Mouse (Mus musculus) MEL (cell line): ENCODE measurements around the gene Plxna4. TPM values are rescaled to one million over a fixed set of nuclear protein-coding genes. Genes with fewer than 3 reads are reported as not detected.

Experiments
- DNase-seq: peaks from one replicate; pipeline ENCODE4 v3.0.0; 2011; ENCODE audit warnings: low read depth, low spot score
- H3K27ac ChIP-seq: 2 replicates; pipeline ENCODE4 v1.5.1; 2012; ENCODE audit warnings: low read depth, mild to moderate bottlenecking, control low read depth, low read length, moderate library complexity; ENCODE audit not compliant: control insufficient read depth
- H3K27me3 ChIP-seq, 2 experiments: fragments of 150-350 bp in 1 of 2; sonication (generic) in 1 of 2; 2 replicates each; pipeline ENCODE4 v1.6.1; 2012; ENCODE audit warnings: low read length in 2 of 2, mild to moderate bottlenecking in 2 of 2, improper control_type of control experiment in 1 of 2, moderate library complexity in 1 of 2; ENCODE audit not compliant: insufficient read depth in 2 of 2, control insufficient read depth in 1 of 2
- H3K36me3 ChIP-seq, 2 experiments: 2 replicates each; pipeline ENCODE4 v1.6.1; 2012 to 2014; ENCODE audit warnings: low read length in 2 of 2, improper control_type of control experiment in 1 of 2, inconsistent platforms in 1 of 2, mild to moderate bottlenecking in 1 of 2; ENCODE audit not compliant: insufficient read depth in 2 of 2, control insufficient read depth in 1 of 2
- H3K4me1 ChIP-seq, 2 experiments: fragments of 150-350 bp in 1 of 2; sonication (generic) in 1 of 2; 2 replicates each; pipeline ENCODE4 v1.6.1; 2012; ENCODE audit warnings: low read length in 2 of 2, improper control_type of control experiment in 1 of 2, mild to moderate bottlenecking in 1 of 2; ENCODE audit not compliant: insufficient read depth in 2 of 2, control insufficient read depth in 1 of 2
- H3K4me3 ChIP-seq, 2 experiments: fragments of 150-350 bp in 1 of 2; sonication (generic) in 1 of 2; 2 replicates each; pipeline ENCODE4 v1.5.1; 2012; ENCODE audit warnings: low read depth in 2 of 2, low read length in 2 of 2, mild to moderate bottlenecking in 2 of 2, moderate library complexity in 2 of 2, control low read depth in 1 of 2, improper control_type of control experiment in 1 of 2; ENCODE audit not compliant: control insufficient read depth in 1 of 2, insufficient read depth in 1 of 2
- H3K79me2 ChIP-seq: 2 replicates; pipeline ENCODE4 v1.6.1; 2012; ENCODE audit warnings: mild to moderate bottlenecking, low read length, moderate library complexity; ENCODE audit not compliant: control insufficient read depth, poor library complexity, insufficient read depth
- H3K9ac ChIP-seq: 2 replicates; pipeline ENCODE4 v1.6.1; 2012; ENCODE audit warnings: low read depth, mild to moderate bottlenecking, control low read depth, low read length, moderate library complexity; ENCODE audit not compliant: control insufficient read depth, poor library complexity, severe bottlenecking
- H3K9me3 ChIP-seq: fragments of 150-350 bp; sonication (generic); replicated peaks from 2 replicates; pipeline ENCODE4 v1.6.1; 2012; ENCODE audit warnings: mild to moderate bottlenecking, low read length, improper control_type of control experiment, moderate library complexity; ENCODE audit not compliant: insufficient read depth
- CTCF ChIP-seq, 3 experiments: IDR thresholded peaks in 2 of 3; conservative IDR thresholded peaks in 1 of 3; 2 replicates each; pipeline ENCODE4 v1.5.1; 2011 to 2012; ENCODE audit warnings: low read length in 3 of 3, low read depth in 2 of 3, mild to moderate bottlenecking in 2 of 3, improper control_type of control experiment in 1 of 3, inconsistent platforms in 1 of 3, mixed read lengths in 1 of 3, moderate library complexity in 1 of 3; ENCODE audit not compliant: control insufficient read depth in 1 of 3, insufficient read depth in 1 of 3, poor library complexity in 1 of 3, severe bottlenecking in 1 of 3
- E2F4 ChIP-seq: IDR thresholded peaks from 2 replicates; pipeline ENCODE4 v1.6.1; 2011; ENCODE audit warnings: low read depth, low read length, improper control_type of control experiment, borderline replicate concordance
- ELF1 ChIP-seq: IDR thresholded peaks from 2 replicates; pipeline ENCODE4 v1.6.1; 2014; ENCODE audit warnings: low read depth, mild to moderate bottlenecking, inconsistent platforms, low read length, improper control_type of control experiment, moderate library complexity
- EP300 ChIP-seq, 2 experiments: IDR thresholded peaks; 2 replicates each; pipeline ENCODE4 v1.6.1; 2011; ENCODE audit warnings: improper control_type of control experiment in 2 of 2, low read length in 2 of 2, low read depth in 1 of 2, mild to moderate bottlenecking in 1 of 2
- GABPA ChIP-seq: IDR thresholded peaks from 2 replicates; pipeline ENCODE4 v1.6.1; 2012; ENCODE audit warnings: low read depth, mild to moderate bottlenecking, inconsistent platforms, low read length, improper control_type of control experiment, moderate library complexity
- JUND ChIP-seq: IDR thresholded peaks from 2 replicates; pipeline ENCODE4 v1.6.1; 2011; ENCODE audit warnings: low read depth, mild to moderate bottlenecking, improper control_type of control experiment, low read length
- MAX ChIP-seq: IDR thresholded peaks from 2 replicates; pipeline ENCODE4 v1.6.1; 2011; ENCODE audit warnings: low read length, improper control_type of control experiment
- MEF2A ChIP-seq: IDR thresholded peaks from 2 replicates; pipeline ENCODE4 v1.6.1; 2014; ENCODE audit warnings: low read depth, mild to moderate bottlenecking, inconsistent platforms, low read length, improper control_type of control experiment; ENCODE audit not compliant: poor library complexity, insufficient replicate concordance, severe bottlenecking; ENCODE audit errors: extremely low read depth
- MXI1 ChIP-seq: IDR thresholded peaks from 2 replicates; pipeline ENCODE4 v1.6.1; 2011; ENCODE audit warnings: mild to moderate bottlenecking, low read depth, low read length, improper control_type of control experiment
- MYB ChIP-seq: IDR thresholded peaks from 2 replicates; pipeline ENCODE4 v1.6.1; 2011; ENCODE audit warnings: mild to moderate bottlenecking, low read depth, low read length, improper control_type of control experiment
- POLR2A ChIP-seq, 2 experiments: IDR thresholded peaks; 2 replicates each; pipeline ENCODE4 v1.6.1; 2011 to 2012; ENCODE audit warnings: low read length in 2 of 2, mild to moderate bottlenecking in 2 of 2, control low read depth in 1 of 2, improper control_type of control experiment in 1 of 2, low read depth in 1 of 2, moderate library complexity in 1 of 2; ENCODE audit not compliant: control insufficient read depth in 1 of 2, insufficient read depth in 1 of 2, poor library complexity in 1 of 2
- SIN3A ChIP-seq: IDR thresholded peaks from 2 replicates; pipeline ENCODE4 v1.6.1; 2012; ENCODE audit warnings: low read length, improper control_type of control experiment, inconsistent platforms
- SMC3 ChIP-seq: IDR thresholded peaks from 2 replicates; pipeline ENCODE4 v1.6.1; 2011; ENCODE audit warnings: low read depth, low read length, improper control_type of control experiment
- TBP ChIP-seq: IDR thresholded peaks from 2 replicates; pipeline ENCODE4 v1.8.0; 2011; ENCODE audit warnings: low read depth, low read length, improper control_type of control experiment
- TCF12 ChIP-seq: IDR thresholded peaks from 2 replicates; pipeline ENCODE4 v1.6.1; 2014; ENCODE audit warnings: low read depth, mild to moderate bottlenecking, inconsistent platforms, low read length, improper control_type of control experiment, moderate library complexity
- USF1 ChIP-seq: IDR thresholded peaks from 2 replicates; pipeline ENCODE4 v1.6.1; 2014; ENCODE audit warnings: low read depth, mild to moderate bottlenecking, inconsistent platforms, low read length, improper control_type of control experiment, moderate library complexity
- ZC3H11A ChIP-seq: IDR thresholded peaks from 2 replicates; pipeline ENCODE4 v1.6.1; 2012; ENCODE audit warnings: low read depth, mild to moderate bottlenecking, inconsistent platforms, low read length, improper control_type of control experiment
- ZMIZ1 ChIP-seq: IDR thresholded peaks from 2 replicates; pipeline ENCODE4 v1.6.1; 2012; ENCODE audit warnings: low read depth, mild to moderate bottlenecking, inconsistent platforms, low read length, improper control_type of control experiment, moderate library complexity
- ZNF384 ChIP-seq: IDR thresholded peaks from 2 replicates; pipeline ENCODE4 v1.6.1; 2012; ENCODE audit warnings: low read depth, mild to moderate bottlenecking, inconsistent platforms, low read length, improper control_type of control experiment
- polyA plus RNA-seq, 2 experiments: library from polyadenylated mRNA; stranded (reverse) in 1 of 2; unstranded in 1 of 2; fragments of >175 nt in 1 of 2; fragments of >200 nt in 1 of 2; gene quantifications; 2 replicates each; pipeline versions ENCODE4 v1.2.1 to v1.2.4; 2012; ENCODE audit warnings: low replicate concordance in 2 of 2, low read depth in 1 of 2; ENCODE audit not compliant: insufficient read length in 2 of 2, insufficient read depth in 1 of 2, missing spikeins in 1 of 2
- total RNA-seq: library from RNA; depleted of rRNA; stranded (reverse); fragments of 300-350 nt; gene quantifications from 2 replicates; pipeline ENCODE4 v1.2.3, GENCODE M21; 2012

The Plxna4 gene
- total and polyA plus RNA-seq, 3 experiments = 0.01 TPM; not detected in 2

DNA sequence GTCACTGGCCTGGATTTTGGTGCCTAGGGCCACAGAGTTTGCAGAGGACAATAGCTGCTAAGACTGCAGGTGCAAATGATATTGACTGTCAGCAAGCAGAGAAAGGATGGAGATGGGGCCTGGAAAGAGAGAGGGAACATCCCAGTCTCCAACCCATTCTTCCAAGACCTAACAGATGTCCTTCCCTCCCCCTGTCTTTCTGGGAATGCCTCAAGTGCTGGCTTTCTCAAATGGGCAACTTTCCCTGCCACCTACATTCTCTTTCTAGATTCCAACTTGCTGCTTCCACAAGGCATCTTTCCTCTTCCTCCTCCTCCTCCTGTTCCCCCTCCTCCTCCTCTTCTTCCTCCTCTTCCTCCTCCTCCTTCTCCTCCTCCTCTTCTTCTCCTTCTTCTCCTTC, 136.1 kb downstream of the Plxna4 start:
- no peaks in the 10 kb centered on the region for H3K79me2 ChIP-seq
- no peak overlapping the region for H3K4me3 ChIP-seq
- H3K27me3 ChIP-seq = no peaks in the 10 kb centered on the region
- no peaks in the 10 kb centered on the region for H3K4me1 ChIP-seq
- no peaks in the 10 kb centered on the region for H3K9me3 ChIP-seq
- TF ChIP-seq GABPA (no peak), ZMIZ1 (no peak), CTCF (IDR thresholded peaks at IDR 0.05 in 2 of 3, conservative IDR thresholded peaks at IDR 0.05 in 1 of 3; ENCODE audit: control insufficient read depth in 1 of 3, insufficient read depth in 1 of 3, low read depth in 2 of 3, low read length in 3 of 3, poor library complexity in 1 of 3, severe bottlenecking in 1 of 3) (no peak), TBP (no peak), SIN3A (no peak), JUND (no peak), TCF12 (no peak), EP300 (IDR thresholded peaks at IDR 0.05; ENCODE audit: low read depth in 1 of 2, low read length in 2 of 2) (no peak), POLR2A (IDR thresholded peaks at IDR 0.05; ENCODE audit: control insufficient read depth in 1 of 2, insufficient read depth in 1 of 2, low read depth in 1 of 2, low read length in 2 of 2, poor library complexity in 1 of 2) (no peak), ELF1 (no peak), ZC3H11A (no peak), MYB (no peak), MXI1 (no peak), MEF2A (no peak), USF1 (no peak), SMC3 (no peak), MAX (no peak)
- no peak for DNase-seq
- H3K9ac ChIP-seq = no peak overlapping the region
- H3K27ac ChIP-seq = no peak overlapping the region
- no peaks in the 10 kb centered on the region for H3K36me3 ChIP-seq

DNA sequence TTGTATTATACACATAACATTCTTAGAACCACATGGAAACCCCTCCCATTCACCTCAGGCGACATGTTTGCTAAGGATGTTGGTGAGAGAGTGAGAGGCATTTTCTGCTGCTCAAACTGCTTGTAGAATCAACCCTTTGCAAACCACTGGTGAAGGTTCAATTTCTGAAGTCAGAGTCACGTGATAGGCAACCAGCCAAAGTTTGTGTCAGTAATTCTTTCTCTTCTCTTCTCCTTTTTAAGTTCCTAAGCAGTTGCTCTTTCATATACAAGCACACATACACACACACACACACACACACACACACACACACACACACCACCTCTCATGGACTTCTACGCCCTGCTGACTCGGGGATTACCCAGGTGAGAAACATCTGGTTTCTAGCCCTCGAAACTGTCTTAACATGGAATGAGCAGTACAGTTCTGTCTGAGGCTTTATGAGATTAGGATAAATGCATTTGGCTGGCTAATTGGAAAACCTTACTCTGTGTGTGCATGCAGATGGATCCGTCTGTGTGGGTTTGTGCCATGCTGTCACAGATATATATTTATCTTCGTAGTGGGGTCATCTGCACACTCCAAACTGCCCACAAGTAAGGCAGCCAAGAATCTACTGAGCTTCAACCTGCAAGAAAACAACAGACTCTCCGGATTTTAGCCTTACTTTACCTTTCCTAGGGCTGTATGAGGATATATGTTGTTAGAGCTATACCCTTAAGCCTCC, 138.6 kb downstream of the Plxna4 start:
- no peaks in the 10 kb centered on the region for H3K4me1 ChIP-seq
- H3K27ac ChIP-seq = no peak overlapping the region
- DNase-seq = no peak
- H3K27me3 ChIP-seq = no peaks in the 10 kb centered on the region
- no peak overlapping the region for H3K4me3 ChIP-seq
- TF ChIP-seq TBP (no peak), E2F4 (no peak), ELF1 (no peak), ZNF384 (no peak)
- H3K79me2 ChIP-seq = no peaks in the 10 kb centered on the region
- no peak overlapping the region for H3K9ac ChIP-seq
- H3K9me3 ChIP-seq = no peaks in the 10 kb centered on the region
- H3K36me3 ChIP-seq = no peaks in the 10 kb centered on the region
